In genomic region chr6:140360996-140361395, GRCm38 (mm10) we compare ENCODE assay signal across 18 mouse cellular contexts.
DNase-seq lines count a peak whose midpoint lies in the region; ATAC-seq and TF ChIP-seq lines count a peak whose summit lies in the region.
"Had no signal": no experiment of that assay in that cellular context is flagged by ENCODE, and none has a peak within 500 bp of the region (broad histone marks: within the 10 kb centered on the region; RNA-seq: fewer than 3 reads in every experiment).

No protein-coding gene starts in this region.

- no peak overlapping the region for H3K4me2 ChIP-seq in stomach, postnatal 0 days (replicated peaks; ENCODE audit: low read depth)
- H3K4me2 ChIP-seq: embryonic facial prominence, embryonic 12.5 days; hindbrain, embryonic 13.5 days; limb, embryonic 13.5 days; liver, embryonic 15.5 days had no signal

- WGBS in thymus, adult 2 months: 90% methylated on average over 4 of the region's 4 CpGs
- 78% methylated on average over 4 of the region's 4 CpGs for WGBS in stomach, postnatal 0 days

- no peaks in the 10 kb centered on the region for H3K27me3 ChIP-seq in thymus, adult 2 months (ENCODE audit: control insufficient read depth, insufficient read depth, low read length)
- no peaks in the 10 kb centered on the region for H3K27me3 ChIP-seq in stomach, postnatal 0 days (ENCODE audit: control insufficient read depth, insufficient read depth, low read length)
- H3K27me3 ChIP-seq: embryonic facial prominence, embryonic 12.5 days; hindbrain, embryonic 13.5 days; limb, embryonic 13.5 days; liver, embryonic 15.5 days had no signal

- DNase-seq in layer of hippocampus, adult 9-11 months: peak; percentile 28
- DNase-seq in layer of hippocampus, postnatal 10 days (ENCODE audit: low spot score in 2 of 2): no peak
- peak; percentile 59 for DNase-seq in R1 (ENCODE audit: low read depth, low spot score)
- DNase-seq in frontal cortex, postnatal 10 days (ENCODE audit: low spot score in 2 of 2): peak; percentile 18 to 52
- peak; percentile 48 to 93 for DNase-seq in left cerebral cortex, postnatal 25 days (ENCODE audit: low spot score in 2 of 2)
- DNase-seq in thymus, adult 2 months: no peak
- no peak for DNase-seq in stomach, postnatal 0 days (ENCODE audit: low spot score)
- DNase-seq: adrenal gland, adult 8-10 months; cerebellum, adult 2 months; heart, adult 11 months; kidney, postnatal 25 days; lung, postnatal 4 days had no signal

- H3K4me3 ChIP-seq in thymus, adult 2 months (ENCODE audit: control insufficient read depth, insufficient read depth, low read length): no peak overlapping the region
- no peak overlapping the region for H3K4me3 ChIP-seq in stomach, postnatal 0 days (ENCODE audit: low read depth, low read length)
- H3K4me3 ChIP-seq: embryonic facial prominence, embryonic 12.5 days; hindbrain, embryonic 13.5 days; limb, embryonic 13.5 days; liver, embryonic 15.5 days had no signal

- H3K36me3 ChIP-seq in thymus, adult 2 months (ENCODE audit: control insufficient read depth, insufficient read depth, low read length): no peaks in the 10 kb centered on the region
- H3K36me3 ChIP-seq in stomach, postnatal 0 days (ENCODE audit: control insufficient read depth, insufficient read depth, low read length): no peaks in the 10 kb centered on the region
- H3K36me3 ChIP-seq: embryonic facial prominence, embryonic 12.5 days; hindbrain, embryonic 13.5 days; limb, embryonic 13.5 days; liver, embryonic 15.5 days had no signal

- no peak for TF ChIP-seq CTCF in thymus, adult 2 months (IDR thresholded peaks at IDR 0.05; ENCODE audit: borderline replicate concordance, control insufficient read depth, extremely low read depth, insufficient read depth, low read length, poor library complexity)
- TF ChIP-seq CTCF in stomach, postnatal 0 days (IDR thresholded peaks at IDR 0.05; ENCODE audit: low read depth): no peak

- H3K9ac ChIP-seq in stomach, postnatal 0 days (ENCODE audit: low read length): no peak overlapping the region
- H3K9ac ChIP-seq: embryonic facial prominence, embryonic 12.5 days; hindbrain, embryonic 13.5 days; limb, embryonic 13.5 days; liver, embryonic 15.5 days had no signal

- H3K4me1 ChIP-seq in thymus, adult 2 months (replicated peaks; ENCODE audit: control insufficient read depth, insufficient read depth, low read length): no peaks in the 10 kb centered on the region
- H3K4me1 ChIP-seq in stomach, postnatal 0 days (replicated peaks; ENCODE audit: control insufficient read depth, insufficient read depth): no peaks in the 10 kb centered on the region
- H3K4me1 ChIP-seq: embryonic facial prominence, embryonic 12.5 days; hindbrain, embryonic 13.5 days; limb, embryonic 13.5 days; liver, embryonic 15.5 days had no signal

- no peak for TF ChIP-seq POLR2A in thymus, adult 2 months (IDR thresholded peaks at IDR 0.05; ENCODE audit: control insufficient read depth, extremely low read depth, insufficient read depth, low read length, poor library complexity)

- no peak for TF ChIP-seq EP300 in stomach, postnatal 0 days (optimal IDR thresholded peaks at IDR 0.05)

- H3K9me3 ChIP-seq in stomach, postnatal 0 days (ENCODE audit: control insufficient read depth, low read length): no peaks in the 10 kb centered on the region
- H3K9me3 ChIP-seq: embryonic facial prominence, embryonic 12.5 days; hindbrain, embryonic 13.5 days; limb, embryonic 13.5 days; liver, embryonic 15.5 days had no signal

- intact Hi-C loops in left cerebral cortex, postnatal 25 days (cut with DNase I): no loop called here

- no peak for ATAC-seq in stomach, postnatal 0 days (ENCODE audit: low FRiP score, low TSS enrichment)
- ATAC-seq: intestine, embryonic 16.5 days; midbrain, embryonic 16.5 days had no signal

- no peak overlapping the region for H3K27ac ChIP-seq in thymus, adult 2 months (ENCODE audit: control insufficient read depth, insufficient read depth, low read length)
- H3K27ac ChIP-seq in stomach, postnatal 0 days (replicated peaks): no peak overlapping the region
- H3K27ac ChIP-seq: embryonic facial prominence, embryonic 12.5 days; hindbrain, embryonic 13.5 days; limb, embryonic 13.5 days; liver, embryonic 15.5 days had no signal

Comparison
In these comparisons a context has a peak if more than half of its experiments do, and no peak if none do; other contexts are left out.
1. DNase-seq: peak in layer of hippocampus, adult 9-11 months (single experiment), R1 (single experiment), frontal cortex, postnatal 10 days (2 of 2) and left cerebral cortex, postnatal 25 days (2 of 2); none in layer of hippocampus, postnatal 10 days (0 of 2), thymus, adult 2 months (single experiment) and stomach, postnatal 0 days (single experiment).